Mouse (Mus musculus) liver, embryonic 11.5 days (tissue): ENCODE measurements at regions not wholly inside any gene's neighbourhood (a gene's known extent, or its start where the extent isn't known, plus 50 kb on each side); places are given as distances from the start of the nearest gene placed in this dataset.
"Not testable (repeated sequence)": the region's sequence is repeated elsewhere in the genome, so short reads cannot be mapped to it uniquely, and the experiment has no call there.

Source experiments
- ATAC-seq: fragments of 200-750 bp; cut with Nextera tagmentation; replicated peaks from 2 replicates; pipeline ENCODE4 v1.8.0; 2017; ENCODE audit warnings: moderate number of reproducible peaks, mild to moderate bottlenecking, moderate TSS enrichment, moderate library complexity; ENCODE audit not compliant: low FRiP score
- DNase-seq: peaks from one replicate; pipeline ENCODE4 v3.0.0-alpha.2; 2017; ENCODE audit warnings: low spot score
- H3K27ac ChIP-seq: fragments of 300-500 bp; sonication (generic); 2 replicates; pipeline ENCODE4 v1.5.1; 2014; ENCODE audit warnings: mild to moderate bottlenecking, low read depth, low read length, control low read depth
- H3K27me3 ChIP-seq: fragments of 300-500 bp; sonication (generic); replicated peaks from 2 replicates; pipeline ENCODE4 v1.6.1; 2014; ENCODE audit warnings: low read length, mixed read lengths; ENCODE audit not compliant: control insufficient read depth, insufficient read depth
- H3K36me3 ChIP-seq: fragments of 300-500 bp; sonication (generic); 2 replicates; pipeline ENCODE4 v1.6.1; 2014; ENCODE audit warnings: mild to moderate bottlenecking, low read length, moderate library complexity, mixed read lengths; ENCODE audit not compliant: control insufficient read depth, insufficient read depth
- H3K4me1 ChIP-seq: fragments of 300-500 bp; sonication (generic); replicated peaks from 2 replicates; pipeline ENCODE4 v1.6.1; 2014; ENCODE audit warnings: low read length, mixed read lengths; ENCODE audit not compliant: control insufficient read depth, insufficient read depth
- H3K4me2 ChIP-seq: fragments of 300-500 bp; sonication (generic); 2 replicates; pipeline ENCODE4 v1.6.1; 2014; ENCODE audit warnings: mild to moderate bottlenecking, control low read depth, moderate library complexity
- H3K4me3 ChIP-seq: fragments of 300-500 bp; sonication (generic); 2 replicates; pipeline ENCODE4 v1.5.1; 2014; ENCODE audit warnings: low read depth, low read length, control low read depth
- H3K9ac ChIP-seq: fragments of 300-500 bp; sonication (generic); 2 replicates; pipeline ENCODE4 v1.6.1; 2014; ENCODE audit warnings: low read depth, low read length, control low read depth
- H3K9me3 ChIP-seq: fragments of 300-500 bp; sonication (generic); 2 replicates; pipeline ENCODE4 v1.6.1; 2016; ENCODE audit warnings: low read length, inconsistent platforms, mixed read lengths; ENCODE audit not compliant: control insufficient read depth
- WGBS: fragments of 180-500 bp; shearing (Covaris S2); extraction: QIAGEN DNeasy Blood & Tissue Kit; methylation state at CpG from one replicate; pipeline ENCODE4 v1.1.7; 2014; 5-methylcytosine and 5-hydroxymethylcytosine counted together

DNA sequence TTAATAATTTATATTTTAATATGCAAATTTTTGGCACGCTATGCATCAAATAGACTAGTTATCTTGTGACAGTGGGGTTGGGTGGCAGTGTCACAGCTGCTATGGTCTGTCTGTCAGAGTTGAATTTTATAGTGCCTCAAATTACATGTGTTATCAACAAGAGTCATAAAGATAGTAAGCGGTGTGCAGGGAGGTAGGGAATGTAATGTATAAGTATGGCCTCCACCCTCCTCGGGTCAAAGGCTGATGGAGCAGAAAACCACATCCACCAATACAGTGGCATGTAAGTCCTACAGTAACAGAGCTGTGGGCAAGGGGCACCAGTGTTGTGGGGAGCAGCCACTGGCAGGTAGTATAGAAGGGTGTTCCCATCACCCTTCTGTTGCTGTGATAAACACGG lies 72.9 kb downstream of the Adra2a start:
- Histone ChIP-seq H3K4me1 (no peaks in the 10 kb centered on the region), H3K9me3 (no peaks in the 10 kb centered on the region), H3K36me3 (no peaks in the 10 kb centered on the region), H3K4me3 (no peak overlapping the region), H3K27ac (no peak overlapping the region), H3K9ac (no peak overlapping the region), H3K27me3 (no peaks in the 10 kb centered on the region; the same call in 1 of the 2 replicates), H3K4me2 (no peak overlapping the region)
- ATAC-seq (no peak), DNase-seq (no peak)
- WGBS, result 66% methylated on average over 4 of the region's 4 CpGs

DNA sequence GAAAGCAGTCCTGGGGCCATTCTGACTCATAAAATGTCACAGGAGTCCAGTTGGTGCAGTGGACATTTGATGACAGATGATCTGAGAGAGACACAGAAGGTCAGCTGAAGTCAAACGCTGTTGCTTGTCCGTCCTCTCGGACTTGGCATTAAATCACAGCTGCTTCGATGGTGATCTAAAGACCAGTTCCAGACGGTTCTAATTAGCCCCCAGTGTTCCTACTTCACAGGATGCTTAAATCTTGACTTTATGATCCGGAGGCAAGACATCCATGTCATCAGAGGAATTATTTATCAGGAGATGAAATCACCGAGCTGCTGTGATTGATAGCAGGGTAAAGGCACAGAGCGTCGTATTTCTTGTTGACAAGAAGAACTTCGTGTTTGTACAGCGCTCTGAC lies 73.7 kb downstream of the Adra2a start:
- Histone ChIP-seq H3K27me3 (no peaks in the 10 kb centered on the region; the same call in 1 of the 2 replicates), H3K9ac (no peak overlapping the region), H3K36me3 (no peaks in the 10 kb centered on the region), H3K27ac (no peak overlapping the region), H3K4me2 (no peak overlapping the region), H3K4me3 (no peak overlapping the region), H3K4me1 (no peaks in the 10 kb centered on the region), H3K9me3 (no peaks in the 10 kb centered on the region)
- no peak for DNase-seq
- ATAC-seq, result no peak
- WGBS, result 62% methylated on average over 11 of the region's 11 CpGs

- Histone ChIP-seq H3K36me3 (no peaks in the 10 kb centered on the region), H3K4me1 (no peaks in the 10 kb centered on the region), H3K4me2 (no peak overlapping the region), H3K9ac (no peak overlapping the region), H3K4me3 (no peak overlapping the region), H3K9me3 (no peaks in the 10 kb centered on the region), H3K27ac (no peak overlapping the region), H3K27me3 (no peaks in the 10 kb centered on the region)
- WGBS, result 73% methylated on average over 9 of the region's 9 CpGs
- DNase-seq (no peak), ATAC-seq (no peak)
Measured at GRCm38 (mm10) chr19:54123586-54123985, 79.6 kb downstream of the Adra2a start.

DNA sequence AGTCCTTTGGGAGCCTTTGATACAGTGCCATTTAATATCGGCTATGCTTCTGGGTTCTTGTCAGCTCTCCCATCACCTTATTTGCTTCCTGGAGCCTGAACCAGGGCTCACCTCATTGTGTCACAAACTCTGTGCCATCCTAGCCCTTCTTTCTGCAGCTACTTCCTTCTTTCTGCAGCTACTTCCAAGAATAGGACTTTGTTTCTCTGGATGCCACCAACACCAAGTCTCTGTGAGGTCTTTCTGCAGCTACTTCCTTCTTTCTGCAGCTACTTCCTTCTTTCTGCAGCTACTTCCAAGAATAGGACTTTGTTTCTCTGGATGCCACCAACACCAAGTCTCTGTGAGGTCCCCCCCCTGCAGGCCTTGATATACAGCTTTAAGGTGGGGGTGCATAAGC lies 107.8 kb downstream of the Adra2a start:
- not testable (repeated sequence) for DNase-seq, ATAC-seq, H3K9me3 ChIP-seq, H3K4me3 ChIP-seq, H3K9ac ChIP-seq, H3K27me3 ChIP-seq, H3K36me3 ChIP-seq, H3K4me2 ChIP-seq, H3K4me1 ChIP-seq, H3K27ac ChIP-seq
- WGBS, result 82% methylated on average over 1 of the region's 1 CpGs

GRCm38 (mm10) chr19:54154400-54154799 lies 110.4 kb downstream of the Adra2a start:
- Histone ChIP-seq H3K9me3 (no peaks in the 10 kb centered on the region), H3K36me3 (no peaks in the 10 kb centered on the region), H3K9ac (no peak overlapping the region), H3K4me2 (no peak overlapping the region), H3K27me3 (no peaks in the 10 kb centered on the region), H3K4me3 (no peak overlapping the region), H3K4me1 (no peaks in the 10 kb centered on the region), H3K27ac (no peak overlapping the region)
- ATAC-seq, result no peak
- no peak for DNase-seq
- 62% methylated on average over 4 of the region's 4 CpGs for WGBS

GRCm38 (mm10) chr19:54170361-54170760 lies 126.4 kb downstream of the Adra2a start:
- no peak overlapping the region for H3K27ac ChIP-seq
- DNase-seq, result no peak
- 39% methylated on average over 2 of the region's 2 CpGs for WGBS
- no peaks in the 10 kb centered on the region for H3K9me3 ChIP-seq
- ATAC-seq, result no peak
- H3K36me3 ChIP-seq, result no peaks in the 10 kb centered on the region
- no peak overlapping the region for H3K9ac ChIP-seq
- no peaks in the 10 kb centered on the region for H3K27me3 ChIP-seq
- H3K4me1 ChIP-seq, result no peaks in the 10 kb centered on the region
- H3K4me3 ChIP-seq, result no peak overlapping the region
- H3K4me2 ChIP-seq, result no peak overlapping the region

- WGBS, result 78% methylated on average over 14 of the region's 14 CpGs
- no peak for ATAC-seq
- no peak for DNase-seq
Measured at GRCm38 (mm10) chr19:54174090-54175055, 130.4 kb downstream of the Adra2a start.

DNA sequence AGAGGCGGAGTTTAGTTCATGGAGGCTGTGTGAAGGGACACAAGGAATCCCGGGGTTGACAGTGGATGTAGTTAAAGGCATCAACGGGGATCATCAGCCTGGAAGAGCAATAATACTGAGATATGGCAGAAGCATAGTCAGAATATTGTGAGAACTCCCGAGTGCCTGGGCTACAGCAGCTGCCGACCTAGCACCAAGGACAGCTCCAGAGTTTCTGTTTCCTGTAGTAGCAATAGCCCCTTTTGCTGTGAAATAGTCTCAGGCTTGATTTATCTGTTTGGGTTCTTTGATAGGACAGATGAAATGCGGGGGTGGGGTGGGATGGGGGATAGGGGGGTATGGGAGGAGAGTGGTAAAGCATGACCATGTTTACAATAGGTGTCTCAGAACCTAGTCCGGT lies 131.8 kb downstream of the Adra2a start:
- DNase-seq (peak; percentile 41), ATAC-seq (no peak)
- Histone ChIP-seq H3K4me1 (no peaks in the 10 kb centered on the region), H3K9me3 (no peaks in the 10 kb centered on the region), H3K27me3 (no peaks in the 10 kb centered on the region), H3K4me2 (no peak overlapping the region), H3K9ac (no peak overlapping the region), H3K36me3 (no peaks in the 10 kb centered on the region), H3K4me3 (no peak overlapping the region), H3K27ac (no peak overlapping the region)
- WGBS, result 33% methylated on average over 7 of the region's 7 CpGs

More at GRCm38 (mm10) chr19:54174090-54175055, 130.4 kb downstream of the Adra2a start:
- H3K9me3 ChIP-seq, result no peaks in the 10 kb centered on the region
- no peaks in the 10 kb centered on the region for H3K36me3 ChIP-seq
- no peaks in the 10 kb centered on the region for H3K4me1 ChIP-seq
- no peak overlapping the region for H3K4me2 ChIP-seq
- no peak overlapping the region for H3K27ac ChIP-seq
- no peak overlapping the region for H3K4me3 ChIP-seq
- H3K27me3 ChIP-seq, result no peaks in the 10 kb centered on the region
- H3K9ac ChIP-seq, result no peak overlapping the region

- Histone ChIP-seq H3K27ac (no peak overlapping the region), H3K9me3 (no peaks in the 10 kb centered on the region), H3K27me3 (no peaks in the 10 kb centered on the region), H3K4me2 (no peak overlapping the region), H3K4me1 (no peaks in the 10 kb centered on the region), H3K36me3 (no peaks in the 10 kb centered on the region), H3K4me3 (no peak overlapping the region), H3K9ac (no peak overlapping the region)
- DNase-seq, result no peak
- WGBS, result 46% methylated on average over 6 of the region's 6 CpGs
- no peak for ATAC-seq
Measured at GRCm38 (mm10) chr19:54177491-54177890, 133.5 kb downstream of the Adra2a start.
